Mouse (Mus musculus) cerebellum, adult 11-12 months (tissue): ENCODE measurements around the gene Pramef8.
A peak's percentile ranks its signal among the peaks of the same experiment; 100 is the strongest.
"Not testable (repeated sequence)": the region's sequence is repeated elsewhere in the genome, so short reads cannot be mapped to it uniquely, and the experiment has no call there.

Experiments used
- DNase-seq: peaks from one replicate; pipeline ENCODE4 v3.0.0; 2022

The Pramef8 gene

DNA sequence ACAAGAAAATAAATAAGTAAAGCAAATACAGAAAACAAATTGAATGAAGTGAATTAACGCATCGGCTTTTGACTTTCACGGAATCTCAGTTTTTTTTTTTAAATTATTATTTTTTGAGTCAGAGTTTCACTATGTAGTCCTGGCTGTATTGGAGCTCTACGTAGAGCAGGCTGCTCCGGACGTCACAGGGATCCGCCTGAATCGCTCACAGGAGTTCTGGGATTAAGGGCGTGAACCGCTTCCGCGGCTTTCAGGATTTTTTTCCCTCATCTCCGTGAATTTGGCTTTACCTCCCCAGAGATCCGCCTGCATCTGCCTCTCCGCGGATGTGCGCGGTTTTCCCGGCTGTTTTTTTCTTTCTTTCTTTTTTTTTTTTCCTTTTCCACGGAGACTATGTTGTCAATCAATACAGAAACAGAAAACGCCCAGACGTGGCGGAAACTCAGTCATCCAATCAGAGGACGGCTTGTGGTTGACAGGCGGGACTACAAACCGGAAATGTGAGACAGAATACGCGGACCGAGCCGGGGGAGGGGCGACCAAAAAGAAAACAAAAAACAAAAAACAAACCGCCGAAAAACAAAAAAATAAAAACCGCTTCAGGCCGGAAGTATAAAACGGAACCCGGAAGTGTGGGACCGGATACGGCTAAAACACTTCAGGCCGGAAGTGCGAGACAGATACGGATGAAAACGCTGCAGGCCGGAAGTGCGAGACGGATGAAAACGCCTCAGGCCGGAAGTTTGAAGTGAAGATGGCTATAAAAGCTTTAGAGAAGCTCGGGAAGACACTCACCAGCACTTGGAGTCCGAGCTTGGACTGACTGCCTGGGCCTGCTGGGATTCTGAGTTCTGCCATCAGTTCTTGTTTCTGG is at the start of gene Pramef8:
Gene Pramef8 (plus strand): TSS at position 208 of the 874 bp plus-strand sequence.
- DNase-seq: peak; percentile 91

DNA sequence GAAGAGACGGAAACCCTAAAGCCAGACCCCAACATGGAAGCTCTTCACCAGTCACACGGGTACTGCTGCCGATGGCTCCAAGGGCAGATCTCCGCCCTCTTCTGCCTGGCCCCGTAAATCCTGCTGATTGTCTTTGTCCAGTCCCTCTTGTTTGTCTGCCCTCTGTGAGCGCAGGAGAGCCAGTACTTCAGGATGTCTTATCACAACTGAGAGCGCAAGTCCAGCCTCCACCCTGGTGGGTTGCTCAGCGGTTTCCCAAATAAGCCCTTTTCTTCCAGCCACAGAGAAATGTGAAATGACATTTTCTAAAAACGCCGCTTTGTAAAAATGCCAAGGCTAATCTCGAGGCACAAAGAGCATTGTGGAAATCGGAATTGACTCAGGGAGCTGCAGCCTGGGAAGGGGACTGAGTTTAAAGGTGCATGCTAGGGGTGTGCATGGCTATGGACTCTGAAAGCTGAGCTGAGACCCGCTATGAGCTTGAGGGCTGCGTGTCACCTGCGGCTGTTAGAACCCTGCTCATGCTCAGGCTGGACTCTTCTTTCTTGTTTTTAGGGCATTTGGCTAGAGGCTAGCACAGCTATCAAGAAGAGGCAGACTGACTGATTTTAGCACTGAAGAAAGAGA is 45.7 kb upstream of the Pramef8 start:
- DNase-seq: no peak

DNA sequence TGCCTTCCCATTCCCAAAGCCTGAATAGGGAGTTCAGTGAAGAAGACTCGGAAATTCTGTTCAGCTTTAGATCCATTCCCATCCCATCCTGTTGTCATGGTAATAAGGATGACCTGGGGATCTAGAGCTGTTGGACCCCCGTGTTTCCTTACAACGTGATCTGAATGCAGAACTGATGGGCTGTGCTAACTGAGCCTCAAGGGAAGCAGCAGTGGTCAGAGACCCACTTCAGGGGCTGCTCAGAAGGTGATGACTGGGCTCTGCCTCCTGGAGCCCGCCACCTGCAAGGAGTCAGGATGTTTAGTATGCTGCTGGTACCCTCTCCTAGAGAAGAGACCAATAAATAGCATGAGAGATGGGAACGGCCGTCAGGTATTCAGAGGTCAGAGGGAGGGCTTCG is 32.7 kb upstream of the Pramef8 start:
- no peak for DNase-seq

DNA sequence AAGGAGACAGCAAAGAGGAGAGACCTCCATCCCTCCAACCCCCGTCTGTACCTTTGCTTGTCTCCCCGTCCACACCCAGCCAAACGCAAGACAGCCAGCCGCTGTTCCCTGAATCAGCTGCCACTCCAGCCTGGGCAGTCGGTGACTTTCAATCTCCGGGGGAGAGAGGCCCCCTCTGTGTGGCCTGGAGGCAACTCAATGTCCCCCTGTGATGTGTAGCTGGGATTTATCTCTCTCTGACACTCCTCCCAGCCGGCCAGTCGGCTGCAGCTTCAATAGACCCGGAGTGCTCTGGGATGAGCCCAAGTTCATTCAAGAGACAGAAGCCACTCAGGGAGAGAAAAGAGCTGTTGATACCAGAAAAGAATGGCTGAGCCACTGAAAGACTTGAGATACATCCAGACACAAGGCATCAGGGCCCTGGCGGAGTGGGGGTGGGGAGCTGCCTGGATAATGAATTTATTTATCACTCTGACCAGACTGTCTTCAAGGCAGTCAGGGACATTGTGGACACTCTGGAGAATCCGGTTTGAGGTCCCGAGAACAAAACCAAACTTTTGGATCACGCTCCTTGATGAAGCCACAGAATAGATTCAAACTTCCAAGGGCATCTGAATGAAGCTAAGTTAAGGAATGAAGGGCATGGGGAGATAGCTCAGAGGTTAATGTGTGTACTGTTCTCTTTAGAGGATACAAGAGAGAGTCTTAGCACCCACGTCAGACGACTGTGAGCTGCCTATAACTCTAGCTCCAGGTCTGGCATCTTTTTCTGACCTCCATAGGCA is 32.1 kb upstream of the Pramef8 start:
- DNase-seq: no peak

DNA sequence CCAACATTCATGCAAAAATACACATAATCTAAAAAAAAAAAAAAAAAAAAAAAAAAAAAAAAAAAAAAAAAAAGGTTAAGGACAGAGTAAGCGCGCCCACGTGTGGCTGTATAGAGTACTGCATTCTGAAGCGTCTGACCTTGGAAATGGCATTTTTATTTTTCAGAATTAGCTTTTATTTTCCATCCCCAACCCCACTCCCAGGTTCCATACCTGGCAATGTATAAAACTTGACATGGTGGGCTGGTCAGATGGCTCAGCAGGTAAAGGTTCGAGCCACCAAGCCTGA is 31.6 kb upstream of the Pramef8 start:
- DNase-seq: no peak

DNA sequence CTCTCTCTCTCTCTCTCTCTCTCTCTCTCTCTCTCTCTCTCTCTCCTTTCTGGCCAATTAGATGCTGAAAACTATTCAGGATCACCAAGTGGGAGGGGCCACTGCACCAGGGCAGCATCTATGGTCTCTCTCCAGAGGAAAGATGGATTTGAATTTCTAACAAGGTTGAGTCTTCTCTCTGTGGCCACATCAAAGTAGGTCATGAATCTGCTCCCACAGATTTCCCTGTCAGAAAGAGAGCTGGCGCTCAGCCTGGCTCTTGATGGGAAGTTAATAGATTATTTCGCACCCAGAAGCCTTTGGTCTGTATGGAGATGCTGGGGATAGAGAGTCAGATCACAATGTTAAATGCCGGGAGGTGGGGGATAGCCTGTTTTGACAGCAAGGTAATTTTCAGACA is 30.1 kb upstream of the Pramef8 start:
- DNase-seq: peak; percentile 38

DNA sequence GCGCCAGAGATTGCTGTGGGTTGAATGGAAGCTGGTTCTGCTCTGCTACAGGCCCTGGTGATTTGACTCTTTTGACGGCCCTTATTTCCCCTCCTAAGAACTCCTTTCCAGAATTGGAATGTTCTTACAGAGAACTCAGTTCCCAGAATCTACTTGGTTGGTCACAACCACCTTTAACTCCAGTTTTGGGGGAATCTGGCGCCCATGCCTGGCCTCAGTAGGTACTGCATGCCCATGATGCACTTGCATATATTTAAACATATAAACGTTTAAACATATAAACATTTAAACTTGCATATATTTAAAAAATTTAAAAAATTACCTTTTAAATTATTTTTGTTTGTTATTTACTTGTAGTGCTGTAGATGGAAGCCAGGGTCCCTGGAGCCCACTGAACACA is 28.6 kb upstream of the Pramef8 start:
- DNase-seq: no peak

DNA sequence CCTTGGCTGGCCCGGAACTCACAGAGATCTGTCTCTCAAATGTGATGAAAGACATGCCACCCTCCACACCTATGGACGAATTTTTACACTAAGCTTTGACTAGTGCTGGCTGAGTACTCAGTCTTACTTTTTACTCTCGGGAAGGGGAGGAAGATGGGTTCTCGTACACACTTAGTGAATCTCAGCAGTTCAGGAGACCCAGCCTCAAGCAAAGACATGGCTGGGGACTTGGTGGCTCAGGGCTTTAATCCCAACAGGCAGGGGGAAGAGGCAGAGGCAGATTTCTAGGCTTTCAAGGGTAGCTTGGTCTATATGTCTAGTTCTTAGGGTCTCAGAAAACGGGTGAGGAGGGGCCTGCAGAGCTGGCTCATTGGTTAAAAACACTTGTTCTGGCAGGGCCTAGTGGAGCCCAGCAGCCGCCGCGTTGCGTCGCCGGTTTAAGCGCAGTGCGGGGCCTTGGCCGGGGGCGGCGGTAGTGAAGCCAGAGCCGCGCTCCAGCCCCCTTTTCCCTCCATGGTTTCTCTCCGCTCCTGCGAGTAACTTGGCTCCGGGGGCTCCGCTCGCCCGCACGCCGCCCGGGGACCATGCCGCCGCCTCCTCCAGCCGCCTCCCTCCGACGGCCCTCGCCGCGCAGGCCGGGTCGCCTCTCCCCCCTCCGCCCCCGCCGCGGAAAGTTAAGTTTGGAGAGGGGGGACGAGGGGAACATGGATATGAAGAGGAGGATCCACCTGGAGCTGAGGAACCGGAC is 23.1 kb upstream of the Pramef8 start:
- DNase-seq: no peak

DNA sequence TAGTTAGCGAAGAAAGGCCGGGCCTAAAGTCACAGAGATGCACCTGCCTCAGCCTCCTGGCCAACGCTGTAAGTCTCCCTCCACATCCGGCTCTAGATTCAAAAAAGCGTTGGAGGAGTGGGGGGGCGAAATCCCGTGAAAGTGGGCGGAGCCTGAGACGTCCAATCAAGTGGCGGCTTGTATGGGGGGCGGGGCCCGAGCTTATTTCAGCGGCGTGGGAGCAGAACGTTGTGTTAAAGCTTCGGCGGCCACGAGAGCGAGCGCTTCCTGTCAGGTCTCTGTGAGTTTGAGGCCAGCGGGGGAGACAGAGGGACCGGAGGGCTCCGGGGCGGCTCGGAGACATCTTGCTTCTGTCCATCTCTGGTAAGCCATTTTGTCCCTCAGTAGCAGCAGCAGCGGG is 18.0 kb upstream of the Pramef8 start, which contains the start of gene Pramel1:
Gene Pramel1 (plus strand): TSS at position 248 of the 400 bp plus-strand sequence.
- DNase-seq: no peak

DNA sequence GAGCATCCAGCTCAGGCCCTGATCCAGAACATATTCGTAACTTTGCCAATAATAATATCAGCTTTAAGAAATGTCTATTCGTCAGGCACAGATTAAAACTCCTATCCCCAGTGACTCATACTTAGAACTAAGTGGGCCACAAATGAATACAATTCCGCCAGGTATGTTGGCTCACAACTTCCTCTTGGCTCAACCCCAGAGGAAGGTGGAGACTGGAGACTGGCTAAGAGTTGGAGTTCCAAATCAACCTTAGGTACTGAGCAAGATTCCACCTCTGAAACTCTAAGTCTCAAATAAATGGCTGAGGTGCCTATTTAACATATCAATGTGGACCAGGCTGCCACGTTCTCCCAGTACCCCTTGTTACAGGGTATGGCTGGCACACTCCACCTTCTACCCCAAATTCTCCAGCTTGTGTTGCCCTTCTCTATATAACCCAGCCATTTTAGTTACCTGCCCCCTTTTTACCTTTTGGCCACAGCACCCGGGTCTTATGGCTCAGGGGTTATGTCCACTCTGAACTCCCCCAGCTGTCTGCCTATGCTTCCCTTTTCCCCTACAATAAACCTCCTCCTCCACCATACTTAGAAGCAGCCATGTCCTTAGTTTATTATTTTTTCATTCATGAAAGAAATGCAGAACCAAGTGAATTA is 534 bp upstream of the Pramef8 start:
- DNase-seq: peak; percentile 45

DNA sequence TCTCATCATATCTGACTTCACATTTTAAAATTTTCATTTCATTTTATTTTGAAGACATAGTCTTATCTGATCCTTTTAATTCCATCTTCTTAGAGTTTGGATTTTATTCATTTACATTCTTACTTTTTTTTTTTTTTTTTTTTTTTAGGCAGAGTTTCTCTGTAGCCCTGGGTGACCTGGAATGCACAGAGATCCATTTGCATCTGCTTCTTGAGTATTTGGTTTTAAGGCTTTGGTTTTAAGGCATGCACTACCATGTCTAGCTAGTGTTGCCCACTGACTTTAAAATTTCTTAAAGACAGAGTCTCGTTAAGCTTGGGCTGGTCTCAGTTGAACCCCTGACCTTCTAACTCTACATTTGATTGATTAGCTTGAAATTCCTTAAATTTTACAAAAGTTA is 1.4 kb downstream of the Pramef8 start:
- no peak for DNase-seq

DNA sequence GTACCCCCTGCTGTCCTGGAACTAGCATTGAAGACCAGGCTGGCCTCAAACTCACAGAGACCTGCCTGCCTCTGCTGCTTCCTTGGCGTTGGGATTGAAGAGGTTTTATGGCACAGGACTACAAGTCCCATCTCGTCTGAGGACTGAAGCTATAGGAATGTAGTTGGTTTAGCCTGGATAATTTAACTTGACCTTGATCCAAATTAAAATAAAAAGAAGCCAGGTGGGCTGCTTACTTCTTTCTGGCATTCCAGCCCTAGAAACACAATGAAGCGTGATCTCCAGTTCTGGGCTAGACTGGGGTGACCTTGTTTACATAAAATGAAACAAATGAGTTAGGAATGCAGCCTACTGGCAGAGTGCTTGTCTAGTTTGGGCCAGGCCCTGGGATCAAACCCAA is 1.9 kb downstream of the Pramef8 start:
- DNase-seq: no peak

DNA sequence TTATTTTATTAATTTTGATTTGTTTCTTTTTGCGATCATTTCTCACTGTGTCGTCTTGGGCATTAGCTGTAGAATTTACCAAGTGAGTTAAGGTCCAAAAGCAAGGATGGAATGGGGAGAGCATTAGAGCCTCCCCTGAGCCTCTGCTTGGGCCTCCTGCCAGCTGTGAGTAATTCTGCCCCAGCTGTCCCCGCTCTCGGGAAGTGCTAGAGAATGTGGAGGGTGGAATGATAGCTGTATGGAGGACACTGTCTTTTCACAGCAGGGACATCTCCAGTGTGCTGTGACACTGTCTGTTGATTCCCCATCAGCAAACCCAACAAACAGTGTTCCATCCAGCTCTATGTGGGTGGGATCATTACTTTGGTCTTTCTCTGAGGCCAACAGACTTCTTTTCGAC is 14.5 kb downstream of the Pramef8 start:
- not testable (repeated sequence) for DNase-seq

DNA sequence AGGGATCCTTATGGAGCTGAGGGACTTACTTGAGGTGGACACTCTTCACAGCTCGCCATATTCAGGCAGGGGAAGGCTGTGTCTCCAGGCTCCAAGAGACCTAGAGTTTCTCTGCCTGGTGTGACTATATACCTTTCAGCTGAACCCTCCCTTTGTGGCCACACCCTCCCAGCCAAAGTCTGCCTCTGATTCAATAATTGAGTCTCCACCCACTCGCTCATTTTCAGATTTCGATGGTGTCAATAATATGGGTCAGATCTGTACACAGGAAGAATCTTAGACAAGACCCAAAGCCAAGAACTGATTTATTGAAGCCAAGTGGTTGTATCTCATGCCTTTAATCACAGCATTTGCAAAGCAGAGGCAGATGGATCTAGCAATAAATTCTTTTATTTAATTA is 38.0 kb downstream of the Pramef8 start, which contains the start of gene Oog4:
Gene Oog4 (minus strand): TSS at position 101 of the 400 bp plus-strand sequence.
- DNase-seq: no peak
